Mouse (Mus musculus) erythroblast, embryonic 14.5 days (primary cell): ENCODE measurements around the gene Grm7. TPM values are rescaled to one million over a fixed set of nuclear protein-coding genes. Genes with fewer than 3 reads are reported as not detected.

Source experiments
- H3K27me3 ChIP-seq: 2 replicates; pipeline ENCODE4 v1.6.1; 2012; ENCODE audit warnings: inconsistent platforms; ENCODE audit not compliant: control insufficient read depth
- H3K36me3 ChIP-seq: 2 replicates; pipeline ENCODE4 v1.6.1; 2012; ENCODE audit warnings: mild to moderate bottlenecking, inconsistent platforms; ENCODE audit not compliant: control insufficient read depth
- H3K4me1 ChIP-seq: 2 replicates; pipeline ENCODE4 v1.6.1; 2012; ENCODE audit warnings: inconsistent platforms; ENCODE audit not compliant: control insufficient read depth
- H3K4me3 ChIP-seq: replicated peaks from 2 replicates; pipeline ENCODE3; 2012; ENCODE audit warnings: moderate library complexity, mild to moderate bottlenecking, inconsistent platforms
- H3K9me3 ChIP-seq: 2 replicates; pipeline ENCODE4 v1.6.1; 2012; ENCODE audit warnings: low read length, inconsistent platforms, mixed read lengths; ENCODE audit not compliant: control insufficient read depth
- GATA1 ChIP-seq: IDR thresholded peaks from 2 replicates; pipeline ENCODE4 v1.6.1; 2012; ENCODE audit warnings: low read length, inconsistent platforms, mixed read lengths
- TAL1 ChIP-seq: IDR thresholded peaks from 3 replicates; pipeline ENCODE4 v1.6.1; 2012; ENCODE audit warnings: low read length, inconsistent platforms, mixed read lengths
- polyA plus RNA-seq: library from polyadenylated mRNA; stranded (reverse); fragments of >175 nt; gene quantifications from 2 replicates; pipeline ENCODE4 v1.2.3, GENCODE M21; 2012

Grm7 gene
- polyA plus RNA-seq, 1 experiment: 0.01 TPM

DNA sequence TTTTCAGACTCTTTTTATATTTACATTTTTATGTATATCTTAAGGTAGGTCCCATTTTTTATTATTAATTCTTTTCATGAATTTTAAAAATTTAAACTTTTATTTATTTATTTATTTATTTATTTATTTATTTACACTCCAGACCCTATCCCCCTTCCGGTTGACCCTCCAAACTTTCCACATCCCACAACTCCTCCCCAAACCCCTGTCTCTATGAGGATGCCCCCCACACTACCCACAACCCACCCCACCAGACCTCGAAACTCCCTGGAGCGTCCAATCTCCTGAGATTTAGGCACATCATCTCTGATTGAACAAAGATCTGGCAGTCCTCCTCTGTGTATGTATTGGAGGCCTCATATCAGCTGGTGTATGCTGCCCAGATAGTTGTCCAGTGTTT is 69.6 kb downstream of the Grm7 start:
- Histone ChIP-seq H3K36me3 (no peaks in the 10 kb centered on the region), H3K27me3 (no peaks in the 10 kb centered on the region), H3K4me3 (no peak overlapping the region), H3K4me1 (no peaks in the 10 kb centered on the region), H3K9me3 (no peaks in the 10 kb centered on the region)
- no peak for TF ChIP-seq TAL1
- TF ChIP-seq GATA1: no peak

GRCm38 (mm10) chr6:110723371-110723770 is 78.0 kb downstream of the Grm7 start:
- no peak overlapping the region for H3K4me3 ChIP-seq
- no peaks in the 10 kb centered on the region for H3K36me3 ChIP-seq
- no peaks in the 10 kb centered on the region for H3K9me3 ChIP-seq
- no peaks in the 10 kb centered on the region for H3K27me3 ChIP-seq
- TF ChIP-seq TAL1 (no peak), GATA1 (no peak)
- no peaks in the 10 kb centered on the region for H3K4me1 ChIP-seq

DNA sequence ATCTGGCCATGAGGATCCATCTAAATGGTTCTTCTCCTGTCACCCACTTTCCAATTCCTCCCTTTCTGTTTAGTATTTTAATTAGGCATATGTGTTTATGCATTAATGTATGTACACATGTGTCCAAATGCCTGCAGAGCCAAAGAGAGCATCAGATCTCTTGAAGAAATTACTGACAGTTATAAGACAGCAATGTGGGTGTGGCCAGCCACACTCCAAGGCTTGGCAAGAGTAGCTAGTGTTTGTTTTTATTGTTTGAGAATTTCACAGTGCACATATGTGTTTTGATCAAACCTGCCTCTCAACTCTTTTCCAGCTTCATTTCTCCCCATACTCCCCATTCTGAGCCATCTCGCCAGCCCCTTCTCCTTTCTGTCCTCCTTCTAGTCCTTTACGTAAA is 88.5 kb downstream of the Grm7 start:
- Histone ChIP-seq H3K27me3 (no peaks in the 10 kb centered on the region), H3K4me3 (no peak overlapping the region), H3K36me3 (no peaks in the 10 kb centered on the region), H3K9me3 (no peaks in the 10 kb centered on the region), H3K4me1 (no peaks in the 10 kb centered on the region)
- TF ChIP-seq TAL1 (no peak), GATA1 (no peak)

- no peak for TF ChIP-seq TAL1
- TF ChIP-seq GATA1: no peak
- no peaks in the 10 kb centered on the region for H3K9me3 ChIP-seq
- H3K27me3 ChIP-seq: no peaks in the 10 kb centered on the region
- no peaks in the 10 kb centered on the region for H3K4me1 ChIP-seq
- H3K4me3 ChIP-seq: no peak overlapping the region
- H3K36me3 ChIP-seq: no peaks in the 10 kb centered on the region
These were observed 98.7 kb downstream of the Grm7 start for GRCm38 (mm10) chr6:110743981-110744670.

DNA sequence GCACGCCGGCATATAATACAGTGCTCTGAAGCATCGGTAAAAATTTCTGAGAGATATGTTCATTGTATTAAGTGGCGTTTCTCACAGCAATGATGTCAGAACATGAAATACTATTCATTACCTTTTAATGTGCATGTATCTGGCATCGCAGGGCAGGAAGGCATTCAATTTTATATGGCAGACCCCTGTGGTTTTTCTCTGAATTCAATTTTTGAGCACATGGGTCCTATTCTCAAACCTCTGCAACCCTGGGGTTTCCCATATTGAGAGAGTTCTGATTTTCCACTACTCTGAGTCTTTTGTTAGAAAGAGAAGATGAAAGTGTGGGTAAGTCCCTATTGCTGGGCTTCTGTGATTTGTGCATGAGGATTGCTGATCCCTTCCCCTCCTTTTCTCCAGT is 110.5 kb downstream of the Grm7 start:
- no peaks in the 10 kb centered on the region for H3K4me1 ChIP-seq
- no peaks in the 10 kb centered on the region for H3K9me3 ChIP-seq
- H3K36me3 ChIP-seq: no peaks in the 10 kb centered on the region
- TF ChIP-seq GATA1 (no peak), TAL1 (no peak)
- no peak overlapping the region for H3K4me3 ChIP-seq
- H3K27me3 ChIP-seq: no peaks in the 10 kb centered on the region

DNA sequence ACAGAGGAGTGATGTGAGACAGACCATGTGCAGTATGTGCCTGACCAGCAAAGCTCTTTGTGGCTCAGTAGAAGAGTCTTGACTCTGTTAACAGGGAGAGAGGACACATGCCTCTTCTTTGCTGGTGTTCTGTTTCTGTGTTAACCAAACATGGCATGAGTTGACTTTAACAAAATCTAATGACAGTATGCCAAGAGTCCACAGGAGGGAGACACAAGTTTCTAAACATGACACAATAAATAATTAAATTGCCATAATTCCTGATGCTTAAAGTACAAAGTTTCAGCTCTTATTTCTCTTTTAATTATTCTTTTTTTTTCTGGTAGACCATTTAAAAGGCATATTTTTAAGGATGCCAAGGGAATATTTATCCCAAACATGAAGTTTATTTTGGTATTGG is 124.2 kb downstream of the Grm7 start:
- TF ChIP-seq TAL1 (no peak), GATA1 (no peak)
- Histone ChIP-seq H3K9me3 (peaks cover 5% of the 10 kb centered on the region; the same call in 1 of the 2 replicates), H3K36me3 (no peaks in the 10 kb centered on the region), H3K4me3 (no peak overlapping the region), H3K27me3 (no peaks in the 10 kb centered on the region), H3K4me1 (no peaks in the 10 kb centered on the region)

GRCm38 (mm10) chr6:110772652-110773051 is 127.3 kb downstream of the Grm7 start:
- Histone ChIP-seq H3K4me3 (no peak overlapping the region), H3K27me3 (no peaks in the 10 kb centered on the region), H3K4me1 (no peaks in the 10 kb centered on the region), H3K9me3 (peaks cover 5% of the 10 kb centered on the region; the same call in 1 of the 2 replicates), H3K36me3 (no peaks in the 10 kb centered on the region)
- TF ChIP-seq TAL1: no peak
- TF ChIP-seq GATA1: no peak

DNA sequence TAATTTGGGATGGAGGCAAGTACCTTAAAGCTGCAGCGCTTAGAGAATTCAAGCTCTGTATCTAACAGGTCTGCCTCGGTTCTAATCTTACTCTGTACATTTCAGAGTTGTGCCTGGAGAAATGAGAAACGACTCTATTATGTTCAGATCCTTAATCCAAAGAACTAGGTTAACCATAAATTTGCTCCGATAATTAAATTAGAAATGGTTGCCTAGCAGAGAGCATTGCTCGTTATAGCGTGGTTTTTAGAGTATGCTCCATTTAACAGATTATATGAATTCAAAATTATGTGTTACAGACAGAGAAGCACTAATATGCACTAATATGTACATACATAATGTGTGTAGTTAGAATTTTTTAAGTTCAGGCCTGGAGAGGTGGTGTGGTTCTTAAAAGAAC is 130.7 kb downstream of the Grm7 start:
- TF ChIP-seq GATA1 (no peak), TAL1 (no peak)
- no peaks in the 10 kb centered on the region for H3K27me3 ChIP-seq
- no peaks in the 10 kb centered on the region for H3K4me1 ChIP-seq
- no peaks in the 10 kb centered on the region for H3K9me3 ChIP-seq
- H3K4me3 ChIP-seq: no peak overlapping the region
- H3K36me3 ChIP-seq: no peaks in the 10 kb centered on the region

- Histone ChIP-seq H3K9me3 (no peaks in the 10 kb centered on the region), H3K27me3 (no peaks in the 10 kb centered on the region), H3K36me3 (no peaks in the 10 kb centered on the region), H3K4me3 (no peak overlapping the region), H3K4me1 (no peaks in the 10 kb centered on the region)
- TF ChIP-seq GATA1 (no peak), TAL1 (no peak)
These were observed 140.1 kb downstream of the Grm7 start for GRCm38 (mm10) chr6:110785497-110785928.

DNA sequence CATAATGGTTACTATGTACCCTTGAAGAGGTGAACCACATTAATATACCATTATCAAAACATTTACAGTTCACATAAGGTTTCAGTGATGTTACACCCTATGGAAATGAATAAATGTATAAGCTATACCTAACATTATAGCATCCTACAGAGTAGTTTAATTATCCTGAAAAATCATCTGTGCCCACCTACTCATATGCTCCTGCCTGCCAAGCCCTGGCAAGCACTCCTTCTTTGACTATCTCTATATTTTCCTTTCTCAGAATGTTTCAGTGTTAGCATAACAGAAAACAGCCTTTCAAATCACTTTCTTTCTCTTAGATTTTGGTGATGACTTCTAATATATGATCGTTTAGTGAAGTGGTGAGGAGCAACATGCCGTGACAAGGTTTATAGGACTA is 147.3 kb downstream of the Grm7 start:
- H3K4me3 ChIP-seq: no peak overlapping the region
- no peaks in the 10 kb centered on the region for H3K9me3 ChIP-seq
- H3K36me3 ChIP-seq: no peaks in the 10 kb centered on the region
- H3K4me1 ChIP-seq: no peaks in the 10 kb centered on the region
- no peaks in the 10 kb centered on the region for H3K27me3 ChIP-seq
- TF ChIP-seq TAL1 (no peak), GATA1 (no peak)
